10 mouse cellular contexts compared by ENCODE assay signal in genomic region chr5:34252307-34252966, GRCm38 (mm10). TPM values are rescaled to one million over a fixed set of nuclear protein-coding genes. Genes with fewer than 3 reads are reported as not detected.
DNase-seq lines count a peak whose midpoint lies in the region; ATAC-seq and TF ChIP-seq lines count a peak whose summit lies in the region.
"Had no signal": no experiment of that assay in that cellular context is flagged by ENCODE, and none has a peak within 500 bp of the region (broad histone marks: within the 10 kb centered on the region; RNA-seq: fewer than 3 reads in every experiment).

No protein-coding gene starts in this region.

- peak; percentile 70 for DNase-seq in cerebellum, adult 9-10 months
- no peak for DNase-seq in cerebellum, adult 18-20 months
- peak; percentile 80 for DNase-seq in left cerebral cortex, postnatal 4 days
- no peak for DNase-seq in left cerebral cortex, adult 18-20 months (ENCODE audit: low spot score in 2 of 2)
- peak; percentile 83 for DNase-seq in hindbrain, postnatal 0 days (ENCODE audit: low spot score)
- DNase-seq in thymus, adult 2 months: peak; percentile 45
- DNase-seq in liver, embryonic 11.5 days (ENCODE audit: low spot score): no peak
- DNase-seq in urinary bladder, postnatal 10 days (ENCODE audit: low spot score): no peak

- ATAC-seq in hindbrain, postnatal 0 days: peak; percentile 63; the same call in 1 of the 2 replicates
- no peak for ATAC-seq in liver, embryonic 11.5 days (replicated peaks; ENCODE audit: low FRiP score)

- H3K36me3 ChIP-seq in hindbrain, postnatal 0 days (ENCODE audit: insufficient read depth, low read length): no peaks in the 10 kb centered on the region
- no peaks in the 10 kb centered on the region for H3K36me3 ChIP-seq in thymus, adult 2 months (ENCODE audit: control insufficient read depth, insufficient read depth, low read length)
- H3K36me3 ChIP-seq in liver, embryonic 11.5 days (ENCODE audit: control insufficient read depth, insufficient read depth, low read length): no peaks in the 10 kb centered on the region

- peak overlapping the region; percentile 52; the same call in 1 of the 2 replicates for H3K27ac ChIP-seq in hindbrain, postnatal 0 days
- peak overlapping the region; percentile 83 for H3K27ac ChIP-seq in thymus, adult 2 months (ENCODE audit: control insufficient read depth, insufficient read depth, low read length)
- H3K27ac ChIP-seq in liver, embryonic 11.5 days (ENCODE audit: low read depth, low read length): no peak overlapping the region

- H3K4me1 ChIP-seq in hindbrain, postnatal 0 days (ENCODE audit: insufficient read depth, low read length): peaks cover 26% of the 10 kb centered on the region
- peaks cover 54% of the 10 kb centered on the region for H3K4me1 ChIP-seq in thymus, adult 2 months (replicated peaks; ENCODE audit: control insufficient read depth, insufficient read depth, low read length)
- no peaks in the 10 kb centered on the region for H3K4me1 ChIP-seq in liver, embryonic 11.5 days (replicated peaks; ENCODE audit: control insufficient read depth, insufficient read depth, low read length)

- TF ChIP-seq CTCF in hindbrain, postnatal 0 days (IDR thresholded peaks at IDR 0.05; ENCODE audit: low read depth): no peak
- TF ChIP-seq CTCF in thymus, adult 2 months (IDR thresholded peaks at IDR 0.05; ENCODE audit: borderline replicate concordance, control insufficient read depth, extremely low read depth, insufficient read depth, low read length, poor library complexity): no peak

- no peaks in the 10 kb centered on the region for H3K9me3 ChIP-seq in hindbrain, postnatal 0 days (ENCODE audit: low read length)
- no peaks in the 10 kb centered on the region for H3K9me3 ChIP-seq in liver, embryonic 11.5 days (ENCODE audit: control insufficient read depth, low read length)

- intact Hi-C loops in left cerebral cortex, postnatal 4 days (cut with DNase I): no loop called here

- H3K27me3 ChIP-seq in hindbrain, postnatal 0 days (ENCODE audit: insufficient read depth, low read length): no peaks in the 10 kb centered on the region
- H3K27me3 ChIP-seq in thymus, adult 2 months (ENCODE audit: control insufficient read depth, insufficient read depth, low read length): no peaks in the 10 kb centered on the region
- H3K27me3 ChIP-seq in liver, embryonic 11.5 days (replicated peaks; ENCODE audit: control insufficient read depth, insufficient read depth, low read length): no peaks in the 10 kb centered on the region

- no peak overlapping the region for H3K9ac ChIP-seq in hindbrain, postnatal 0 days (replicated peaks; ENCODE audit: low read length)
- H3K9ac ChIP-seq in liver, embryonic 11.5 days (ENCODE audit: low read depth, low read length): no peak overlapping the region

- H3K4me3 ChIP-seq in hindbrain, postnatal 0 days (ENCODE audit: low read length): no peak overlapping the region
- H3K4me3 ChIP-seq in thymus, adult 2 months (ENCODE audit: control insufficient read depth, insufficient read depth, low read length): no peak overlapping the region
- H3K4me3 ChIP-seq in liver, embryonic 11.5 days (ENCODE audit: low read depth, low read length): no peak overlapping the region

- H3K4me2 ChIP-seq in hindbrain, postnatal 0 days (ENCODE audit: low read depth, low read length): no peak overlapping the region
- H3K4me2 ChIP-seq in liver, embryonic 11.5 days: no peak overlapping the region

- 19% methylated on average over 4 of the region's 4 CpGs for WGBS in hindbrain, postnatal 0 days
- 6% methylated on average over 4 of the region's 4 CpGs for WGBS in thymus, adult 2 months
- WGBS in liver, embryonic 11.5 days: 72% methylated on average over 4 of the region's 4 CpGs

- no peak for TF ChIP-seq POLR2A in thymus, adult 2 months (IDR thresholded peaks at IDR 0.05; ENCODE audit: control insufficient read depth, extremely low read depth, insufficient read depth, low read length, poor library complexity)

RNA-seq across cellular contexts. Expression of gene Zfyve28, which starts 35.8 kb away (rescaled TPM):
- 10 to 100 TPM; 18.7 to 19.9 TPM for total RNA-seq in left cerebral cortex, postnatal 4 days (2021)
- total RNA-seq in left cerebral cortex, adult 18-20 months (2021): 10 to 100 TPM; 48.2 to 55.0 TPM
- 10.1 and 13.9 TPM in 2 replicates for total RNA-seq in hindbrain, postnatal 0 days (2014; rRNA removed)
- 3.0 and 3.8 TPM in 2 replicates for polyA plus RNA-seq in hindbrain, postnatal 0 days (2015; fragmentation: Nextera tagmentation; extraction: Ambion mirVana)
- 30.1 and 39.1 TPM in 2 replicates for polyA plus RNA-seq in thymus, adult 2 months (2012; rRNA removed)
- polyA plus RNA-seq in liver, embryonic 11.5 days (2014; fragmentation: Nextera tagmentation; extraction: Ambion mirVana): 0.22 TPM in 1 of 2 replicates, not detected in the other

RNA-seq across cellular contexts. Expression of gene Cfap99, which starts 36.0 kb away (rescaled TPM):
- total RNA-seq in left cerebral cortex, postnatal 4 days (2021): under 1 TPM; 0.30 to 0.38 TPM
- total RNA-seq in left cerebral cortex, adult 18-20 months (2021): 1 to 10 TPM; 1.1 to 1.2 TPM
- 0.97 TPM in 1 of 2 replicates, not detected in the other for total RNA-seq in hindbrain, postnatal 0 days (2014; rRNA removed)
- polyA plus RNA-seq in hindbrain, postnatal 0 days (2015; fragmentation: Nextera tagmentation; extraction: Ambion mirVana): 0.13 and 0.19 TPM in 2 replicates
- polyA plus RNA-seq in thymus, adult 2 months (2012; rRNA removed): not detected in 2 replicates
- not detected in 2 replicates for polyA plus RNA-seq in liver, embryonic 11.5 days (2014; fragmentation: Nextera tagmentation; extraction: Ambion mirVana)
- polyA plus RNA-seq: large intestine, adult 2 months; neural tube, embryonic 11.5 days had no signal

Comparison
In these comparisons a context has a peak if more than half of its experiments do, and no peak if none do; other contexts are left out.
1. DNase-seq: peak in cerebellum, adult 9-10 months (single experiment), left cerebral cortex, postnatal 4 days (single experiment), hindbrain, postnatal 0 days (single experiment) and thymus, adult 2 months (single experiment); none in cerebellum, adult 18-20 months (0 of 2), left cerebral cortex, adult 18-20 months (0 of 2), liver, embryonic 11.5 days (single experiment) and urinary bladder, postnatal 10 days (single experiment).